Mouse (Mus musculus): ENCODE results near the gene Ier3.
"Not testable (repeated sequence)": the region's sequence is repeated elsewhere in the genome, so short reads cannot be mapped to it uniquely, and the experiment has no call there.

Ier3 gene

GRCm38 (mm10) chr17:35836991-35837422 is 15.5 kb downstream of the Ier3 start:
- peak; percentile 97 for DNase-seq

DNA sequence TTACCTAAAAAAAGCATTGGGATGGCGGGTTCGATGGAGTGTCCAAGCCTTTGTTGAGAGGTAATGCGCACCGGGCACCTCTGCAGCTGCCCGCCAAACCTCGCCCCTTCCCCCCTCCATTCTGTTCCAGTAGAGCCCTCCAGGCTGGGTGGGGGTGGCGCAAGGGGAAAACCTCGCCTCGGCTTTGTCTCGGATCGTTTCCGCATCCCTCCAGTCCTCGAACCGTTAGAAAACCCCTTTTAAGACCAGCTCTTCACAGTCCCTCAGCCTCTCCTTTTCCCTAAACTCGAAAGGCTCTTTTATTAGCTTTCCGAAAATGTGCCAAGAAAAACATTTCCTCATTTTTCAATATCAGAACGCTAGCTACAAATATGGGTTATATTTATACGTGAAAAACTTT is 16.0 kb downstream of the Ier3 start:
- peak; percentile 81 for DNase-seq

DNA sequence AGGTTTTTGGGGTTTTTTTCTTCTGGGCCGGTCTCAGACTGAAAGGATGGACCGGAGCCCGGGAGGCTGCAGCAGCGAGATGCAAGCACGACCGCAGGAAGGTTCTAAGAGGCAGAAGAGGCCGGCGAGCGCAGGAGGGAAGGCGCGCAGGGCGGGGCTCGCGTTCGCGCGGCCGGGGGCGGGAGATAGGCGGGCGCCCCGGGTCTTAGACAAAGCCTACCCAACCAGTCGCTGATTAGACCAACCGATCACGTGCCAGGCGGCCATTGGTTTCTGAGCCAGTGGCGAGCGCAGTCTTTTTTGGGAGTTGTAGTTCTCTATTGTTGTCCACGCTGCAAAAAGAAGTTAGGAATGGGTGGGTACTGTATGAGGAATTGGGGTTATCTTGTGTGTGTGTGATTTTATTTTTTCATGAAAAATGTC is 16.6 kb downstream of the Ier3 start, which contains the start of gene Tubb5:
Gene Tubb5, minus strand, starts transcription at position 185 of the 423 bp plus-strand sequence.
- DNase-seq, result peak; percentile 96

- no peak for DNase-seq
Measured at GRCm38 (mm10) chr17:35838570-35838969, 17.1 kb downstream of the Ier3 start.

DNA sequence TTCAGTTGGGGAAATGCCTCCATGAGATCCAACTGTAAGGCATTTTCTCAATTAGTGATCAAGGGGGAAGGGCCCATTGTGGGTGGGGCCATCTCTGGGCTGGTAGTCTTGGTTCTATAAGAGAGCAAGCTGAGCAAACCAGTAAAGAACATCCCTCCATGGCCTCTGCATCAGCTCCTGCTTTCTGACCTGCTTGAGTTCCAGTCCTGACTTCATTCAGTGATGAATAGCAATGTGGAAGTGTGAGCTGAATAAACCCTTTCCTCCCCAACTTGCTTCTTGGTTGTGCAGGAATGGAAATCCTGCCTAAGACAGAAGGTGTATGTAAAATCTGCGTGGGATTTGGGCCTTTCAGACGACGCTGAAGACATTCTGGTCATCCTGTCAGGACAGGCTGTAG is 17.5 kb downstream of the Ier3 start:
- not testable (repeated sequence) for DNase-seq

DNA sequence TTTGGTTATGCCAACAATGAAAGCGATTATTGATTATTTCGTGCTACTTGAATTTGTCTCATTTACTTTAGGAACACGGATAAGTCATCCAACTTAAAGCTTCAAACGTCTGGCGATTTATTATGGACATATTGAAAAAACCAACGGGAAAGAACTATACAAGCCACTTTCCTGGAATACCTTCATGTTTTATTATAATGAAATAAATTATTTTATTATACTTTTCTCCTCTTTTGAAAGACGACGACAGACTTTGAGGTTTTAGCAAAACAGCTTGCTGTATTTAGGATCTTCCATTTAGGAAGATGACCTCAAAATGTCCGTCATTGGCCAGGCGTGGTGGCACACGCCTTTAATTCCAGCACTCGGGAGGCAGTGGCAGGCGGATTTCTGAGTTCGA is 19.1 kb downstream of the Ier3 start:
- DNase-seq, result no peak

DNA sequence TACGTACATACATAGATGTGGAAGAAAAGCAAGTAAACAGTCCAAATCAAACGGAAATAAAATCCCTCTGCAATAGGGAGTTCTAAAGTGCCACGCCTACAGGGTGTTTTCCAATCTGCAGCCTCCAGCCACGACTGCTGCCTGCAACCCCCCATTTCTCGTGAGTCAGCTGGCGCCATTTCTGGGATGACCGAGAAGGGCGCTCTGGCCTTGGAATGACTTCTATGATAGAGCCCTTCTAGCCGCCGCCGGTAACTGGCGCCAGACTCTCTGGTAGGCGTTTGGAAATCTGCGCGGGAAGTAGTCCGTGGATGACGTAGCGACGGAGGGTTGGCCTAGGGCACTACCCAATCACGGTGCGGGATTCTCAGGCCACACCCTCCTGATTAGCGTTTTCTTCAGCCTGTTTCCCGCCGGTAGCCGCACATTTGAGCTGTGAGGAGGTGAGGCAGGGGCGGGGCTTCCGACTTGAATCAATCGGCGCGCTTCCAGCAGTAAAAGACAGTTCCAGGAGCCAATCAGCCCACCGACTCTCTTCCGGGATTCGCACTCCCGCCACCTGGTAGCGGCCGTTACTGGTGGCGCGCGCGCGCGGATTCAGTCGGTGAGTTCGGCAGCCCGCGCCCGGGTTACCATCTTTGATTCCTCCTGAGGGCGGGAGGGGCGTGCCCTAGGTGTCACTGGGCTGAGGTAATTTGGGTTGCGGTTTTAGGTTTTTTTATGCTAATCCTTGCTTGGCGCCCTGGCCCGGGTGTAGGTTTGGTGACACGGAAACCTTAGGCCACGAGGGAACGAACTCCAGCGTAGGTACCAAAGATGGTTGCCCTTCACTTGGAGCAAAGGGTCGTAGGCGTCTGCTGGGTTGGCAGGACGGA is 19.8 kb downstream of the Ier3 start, which contains the start of gene Mdc1:
Gene Mdc1, plus strand, starts transcription at position 440 of the 875 bp plus-strand sequence.
- DNase-seq, result peak; percentile 99

- DNase-seq, result no peak
Measured at GRCm38 (mm10) chr17:35842006-35842405, 20.5 kb downstream of the Ier3 start.

DNA sequence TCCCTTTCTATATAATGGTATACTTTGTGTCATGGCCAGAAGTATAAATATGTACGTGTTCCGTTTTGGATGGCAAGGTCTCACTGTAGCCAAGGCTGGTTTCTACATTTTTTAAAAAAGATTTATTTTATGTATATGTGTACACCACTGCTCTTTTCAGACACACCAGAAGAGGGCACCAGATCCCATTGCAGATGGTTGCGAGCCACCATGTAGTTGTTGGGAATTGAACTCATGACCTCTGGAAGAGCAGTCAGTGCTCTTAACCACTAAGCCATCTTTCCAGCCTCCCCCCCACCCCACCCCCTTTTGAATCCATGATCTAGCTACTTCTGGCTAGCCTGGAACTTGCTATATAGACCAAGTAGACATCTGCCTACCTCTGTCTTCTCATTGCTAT is 22.0 kb downstream of the Ier3 start:
- DNase-seq, result no peak

GRCm38 (mm10) chr17:35848112-35848511 is 26.6 kb downstream of the Ier3 start:
- no peak for DNase-seq

DNA sequence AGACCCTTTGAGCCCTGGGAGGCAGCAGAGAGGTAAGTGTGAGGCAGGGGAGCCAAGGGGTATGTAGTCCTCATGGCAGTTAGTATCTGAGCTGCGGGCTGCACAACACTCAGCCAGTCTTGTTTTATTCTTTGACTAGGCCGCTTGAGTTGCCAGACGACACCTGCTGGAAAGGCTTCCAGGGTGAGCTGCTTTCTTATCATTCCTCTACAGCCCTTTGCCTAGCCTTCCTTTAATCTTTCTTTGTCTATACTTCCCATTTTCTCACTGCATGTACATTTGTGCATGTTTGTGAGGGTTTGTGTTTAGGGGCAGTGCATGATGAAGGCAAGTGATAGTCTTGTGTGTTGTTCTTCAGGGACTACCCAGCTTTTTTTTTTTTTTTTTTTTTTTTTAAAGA is 29.5 kb downstream of the Ier3 start:
- DNase-seq, result no peak

DNA sequence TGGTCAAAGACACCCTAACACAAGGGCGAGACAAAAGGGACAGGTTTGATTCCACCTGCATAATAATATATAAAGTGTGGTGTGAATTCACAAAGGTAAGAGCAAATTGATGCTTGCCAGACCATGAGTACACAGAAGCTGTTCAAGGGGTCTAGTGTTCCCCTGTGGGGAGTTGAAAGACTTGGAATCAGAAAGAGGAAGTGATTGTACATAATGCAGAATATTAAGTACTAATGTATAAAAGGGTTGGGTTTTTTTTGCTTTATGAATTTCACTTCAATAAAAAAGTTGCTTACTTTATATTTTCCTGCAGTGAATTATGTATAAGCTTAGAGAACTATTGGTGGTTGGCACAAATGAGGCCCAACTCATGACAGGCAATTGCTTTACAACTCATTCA is 37.9 kb downstream of the Ier3 start:
- no peak for DNase-seq

GRCm38 (mm10) chr17:35859835-35860234 is 38.4 kb downstream of the Ier3 start:
- no peak for DNase-seq

DNA sequence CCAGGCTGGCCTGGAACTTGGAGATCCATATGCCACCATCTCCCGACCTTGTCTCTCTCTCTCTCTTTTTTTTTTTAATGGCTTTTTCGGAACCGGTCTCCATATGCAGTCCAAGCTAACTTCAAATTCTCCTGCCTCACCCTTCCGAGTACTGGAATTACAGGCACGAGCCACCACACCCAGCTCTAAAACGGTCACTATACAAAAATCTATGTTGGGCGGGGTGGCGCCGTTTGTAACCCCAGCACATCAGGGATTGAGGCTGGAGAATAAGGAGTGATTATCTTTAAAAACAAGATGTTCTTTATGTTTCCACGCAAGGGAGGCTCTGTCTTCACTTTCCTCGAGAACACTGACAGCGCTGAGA is 39.3 kb downstream of the Ier3 start:
- no peak for DNase-seq

DNA sequence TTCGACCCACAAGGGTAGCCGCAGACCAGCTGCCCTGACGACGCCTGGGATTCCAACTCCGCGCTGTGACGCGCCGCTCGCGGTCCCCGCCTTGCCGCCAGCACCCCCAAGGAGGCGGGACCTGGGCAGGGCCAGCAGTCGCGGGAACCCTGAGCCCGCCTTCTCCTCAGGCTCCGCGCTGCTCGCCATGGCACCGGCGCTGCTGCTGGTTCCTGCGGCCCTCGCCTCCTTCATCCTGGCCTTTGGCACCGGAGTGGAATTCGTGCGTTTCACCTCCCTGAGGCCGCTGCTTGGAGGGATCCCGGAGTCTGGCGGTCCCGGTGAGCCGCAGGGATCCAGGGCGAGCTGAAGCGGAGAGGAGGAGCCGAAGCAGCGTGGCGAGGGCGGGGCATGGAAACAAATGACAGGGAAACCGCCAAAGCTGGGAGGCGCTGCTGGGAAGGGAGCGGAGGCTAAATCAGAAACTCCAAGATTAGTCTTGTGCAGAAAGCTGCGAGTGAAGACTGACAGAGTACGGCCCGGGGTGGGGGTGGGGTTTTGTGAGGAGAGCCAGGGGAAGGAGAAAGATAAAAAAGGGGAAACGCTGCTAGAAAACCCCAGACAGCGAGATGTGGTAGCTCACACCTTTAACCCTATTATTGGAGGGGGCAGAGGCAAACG is 39.8 kb downstream of the Ier3 start, which contains the start of gene Nrm:
Gene Nrm, plus strand, starts transcription at position 121 of the 660 bp plus-strand sequence.
- peak; percentile 87 for DNase-seq

GRCm38 (mm10) chr17:35864832-35865353 is 43.4 kb downstream of the Ier3 start:
- no peak for DNase-seq

DNA sequence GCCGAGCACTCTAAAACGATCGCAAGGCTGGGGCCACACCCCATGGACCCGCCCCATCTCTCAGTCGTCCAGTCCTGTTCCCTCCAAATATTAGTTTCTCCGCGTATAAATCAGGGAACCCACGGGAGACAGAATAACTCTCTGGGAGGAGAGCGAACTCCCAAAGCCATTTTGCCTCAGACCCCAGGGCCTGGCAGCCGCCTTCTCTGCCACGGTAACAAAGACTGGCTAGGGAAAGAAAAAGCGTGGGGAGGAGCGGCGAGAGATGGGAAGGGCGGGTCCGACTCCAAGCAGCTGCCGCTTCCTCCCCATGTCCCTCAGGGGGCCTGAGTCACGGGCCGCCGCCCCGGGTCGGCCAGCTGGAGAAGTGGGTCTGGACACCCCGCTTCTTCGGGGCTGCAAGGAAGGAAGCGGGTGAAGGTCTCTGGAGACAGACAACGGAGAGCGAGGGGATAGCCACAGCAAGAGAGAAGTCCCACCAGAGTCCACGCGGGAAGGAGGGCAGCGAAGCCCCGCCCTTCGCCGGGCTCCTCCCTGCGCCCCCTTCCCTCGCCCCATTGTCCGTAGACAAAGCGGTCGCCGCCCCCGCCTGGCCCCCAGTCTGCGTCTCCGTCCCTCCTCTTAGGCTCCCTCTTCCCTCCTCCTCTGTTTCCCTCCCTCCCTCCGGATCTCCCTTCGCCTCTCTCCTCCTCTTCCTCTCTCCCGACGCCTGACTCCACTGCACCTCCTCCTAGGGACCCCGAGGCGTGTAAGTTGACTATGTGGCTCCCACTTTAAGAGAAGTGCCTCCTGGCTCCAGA is 44.2 kb downstream of the Ier3 start, which contains the start of gene Ppp1r18:
Gene Ppp1r18, plus strand, starts transcription at position 113 of the 800 bp plus-strand sequence.
- DNase-seq, result peak; percentile 67

GRCm38 (mm10) chr17:35866281-35866831 is 44.9 kb downstream of the Ier3 start:
- DNase-seq, result peak; percentile 68

- DNase-seq, result peak; percentile 73
Measured at GRCm38 (mm10) chr17:35866911-35867890, 45.7 kb downstream of the Ier3 start.

- peak; percentile 74 for DNase-seq
Measured at GRCm38 (mm10) chr17:35868165-35868820, 46.8 kb downstream of the Ier3 start.

DNA sequence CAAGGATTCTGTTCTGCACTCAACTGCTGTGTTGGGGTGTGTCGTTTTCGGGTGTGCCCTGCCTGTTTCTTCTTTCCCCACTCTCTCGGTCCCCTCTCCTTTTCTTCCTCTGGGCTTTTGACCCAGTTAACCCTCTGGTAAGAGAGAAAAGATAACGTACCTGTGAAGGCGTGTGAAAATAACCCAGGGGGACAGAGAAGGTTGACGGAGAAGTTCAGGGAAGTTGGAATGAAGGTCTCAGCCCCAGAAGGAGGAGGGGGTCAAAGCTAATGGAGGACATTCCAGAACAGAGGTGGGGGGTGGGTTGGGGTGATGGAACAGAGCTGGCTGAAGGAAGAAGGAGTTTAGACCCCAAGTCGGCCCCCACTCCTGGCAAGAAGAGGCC is 47.5 kb downstream of the Ier3 start:
- DNase-seq, result no peak
